Comparison of ENCODE assay signal across 19 mouse cellular contexts in genomic region chr16:77103637-77104264, GRCm38 (mm10).
"Had no signal": no experiment of that assay in that cellular context is flagged by ENCODE, and none has a peak within 500 bp of the region (broad histone marks: within the 10 kb centered on the region; RNA-seq: fewer than 3 reads in every experiment).

No protein-coding gene starts in this region.

- H3K27me3 ChIP-seq: midbrain, embryonic 12.5 days; neural tube, embryonic 13.5 days; neural tube, embryonic 15.5 days had no signal

- H3K36me3 ChIP-seq: neural tube, embryonic 15.5 days had no signal

- DNase-seq: lung, adult 18-20 months; lung, embryonic 14.5 days; lung, postnatal 10 days; lung, postnatal 4 days; midbrain, embryonic 14.5 days; retina, postnatal 1 day; right cerebral cortex, adult 18-20 months; right cerebral cortex, postnatal 25 days; right cerebral cortex, postnatal 4 days; spleen, adult 18-20 months; thymus, adult 2 months; thymus, postnatal 25 days; thymus, postnatal 4 days had no signal

- H3K9ac ChIP-seq: lung, embryonic 14.5 days; midbrain, embryonic 12.5 days; neural tube, embryonic 13.5 days; neural tube, embryonic 15.5 days had no signal

- ATAC-seq: midbrain, embryonic 16.5 days had no signal

- H3K4me3 ChIP-seq: midbrain, embryonic 10.5 days; midbrain, embryonic 12.5 days; myocyte; neural tube, embryonic 13.5 days; neural tube, embryonic 15.5 days had no signal

- H3K4me2 ChIP-seq: lung, embryonic 14.5 days; midbrain, embryonic 12.5 days; neural tube, embryonic 13.5 days; neural tube, embryonic 15.5 days had no signal

- H3K9me3 ChIP-seq: midbrain, embryonic 10.5 days; midbrain, embryonic 12.5 days; neural tube, embryonic 13.5 days; neural tube, embryonic 15.5 days had no signal

- H3K27ac ChIP-seq: midbrain, embryonic 10.5 days; midbrain, embryonic 12.5 days; neural tube, embryonic 13.5 days; neural tube, embryonic 15.5 days had no signal

- H3K4me1 ChIP-seq: midbrain, embryonic 10.5 days; neural tube, embryonic 15.5 days had no signal
